Mouse (Mus musculus): ENCODE results near the gene Vmn1r221.
"Not testable (repeated sequence)": the region's sequence is repeated elsewhere in the genome, so short reads cannot be mapped to it uniquely, and the experiment has no call there.

Gene Vmn1r221

DNA sequence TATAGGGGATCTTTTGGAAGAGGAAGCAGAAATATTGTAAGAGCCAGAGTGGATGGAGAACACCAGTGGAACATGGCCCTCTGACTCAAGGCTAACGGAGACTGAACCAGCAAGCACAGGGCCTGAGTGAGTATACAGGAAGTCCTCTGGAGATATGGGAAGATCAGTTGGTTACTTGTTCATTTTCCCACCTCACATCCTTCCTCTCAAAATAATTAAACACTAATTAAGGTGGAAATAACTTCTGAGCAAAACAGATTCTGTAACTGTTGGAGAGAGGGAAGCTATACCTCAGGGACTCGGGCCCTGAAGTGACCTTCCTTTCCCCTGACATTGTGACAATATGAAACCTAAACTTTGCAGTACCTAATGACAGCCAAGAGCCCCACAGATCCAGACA lies at the start of gene Vmn1r221:
Gene Vmn1r221, plus strand, starts transcription at position 301 of the 400 bp plus-strand sequence.
- DNase-seq: not testable (repeated sequence)

DNA sequence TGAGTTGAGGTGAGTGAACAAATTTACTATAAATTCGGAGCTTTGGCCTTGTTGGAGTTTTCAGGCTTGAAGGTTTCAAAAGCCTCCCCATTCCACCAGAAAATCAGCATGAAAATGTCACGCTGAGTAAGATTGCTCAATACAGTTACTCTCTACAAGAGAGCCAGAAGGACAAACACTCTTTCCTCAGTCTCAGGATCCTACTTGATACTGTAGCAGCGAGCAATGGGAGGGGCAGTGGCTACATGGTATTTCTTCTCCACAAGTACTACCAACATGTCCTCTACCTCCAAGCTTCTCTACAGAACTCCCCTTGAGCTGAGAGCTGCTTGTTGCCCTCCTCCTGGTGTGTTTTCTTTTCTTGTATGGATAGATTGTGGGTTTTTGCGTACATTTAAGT lies 47.5 kb upstream of the Vmn1r221 start:
- not testable (repeated sequence) for DNase-seq

GRCm38 (mm10) chr13:23187875-23188274 lies 26.1 kb upstream of the Vmn1r221 start, which contains the start of gene Vmn1r220:
TSS of gene Vmn1r220 (minus strand) at chr13:23187975.
- DNase-seq: no peak

GRCm38 (mm10) chr13:23203885-23204284 lies 10.0 kb upstream of the Vmn1r221 start:
- DNase-seq: not testable (repeated sequence)

DNA sequence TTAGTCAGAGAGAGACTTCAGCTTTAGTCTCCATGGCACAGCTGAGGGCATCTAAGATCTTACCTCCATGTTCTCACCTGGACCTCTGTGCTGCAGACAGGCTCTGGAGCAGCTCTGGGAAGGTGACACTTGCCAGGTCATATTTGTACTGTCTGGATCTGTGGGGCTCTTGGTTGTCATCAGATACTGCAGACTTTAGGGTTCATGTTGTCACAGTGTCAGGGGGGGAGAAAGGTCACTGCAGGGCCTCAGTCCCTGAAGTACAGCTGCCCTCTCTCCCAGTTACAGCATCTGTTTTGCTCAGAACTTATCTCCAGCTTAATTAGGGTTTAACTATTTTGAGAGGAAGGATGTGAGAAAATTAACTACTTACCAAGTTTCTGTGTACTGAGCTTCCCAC lies 21.9 kb downstream of the Vmn1r221 start, which contains the start of gene Vmn1r222:
Gene Vmn1r222, minus strand, starts transcription at position 101 of the 400 bp plus-strand sequence.
- not testable (repeated sequence) for DNase-seq

GRCm38 (mm10) chr13:23246834-23247233 lies 32.9 kb downstream of the Vmn1r221 start, which contains the start of gene Vmn1r223:
TSS of gene Vmn1r223 (plus strand) at chr13:23247134.
- DNase-seq: not testable (repeated sequence)

DNA sequence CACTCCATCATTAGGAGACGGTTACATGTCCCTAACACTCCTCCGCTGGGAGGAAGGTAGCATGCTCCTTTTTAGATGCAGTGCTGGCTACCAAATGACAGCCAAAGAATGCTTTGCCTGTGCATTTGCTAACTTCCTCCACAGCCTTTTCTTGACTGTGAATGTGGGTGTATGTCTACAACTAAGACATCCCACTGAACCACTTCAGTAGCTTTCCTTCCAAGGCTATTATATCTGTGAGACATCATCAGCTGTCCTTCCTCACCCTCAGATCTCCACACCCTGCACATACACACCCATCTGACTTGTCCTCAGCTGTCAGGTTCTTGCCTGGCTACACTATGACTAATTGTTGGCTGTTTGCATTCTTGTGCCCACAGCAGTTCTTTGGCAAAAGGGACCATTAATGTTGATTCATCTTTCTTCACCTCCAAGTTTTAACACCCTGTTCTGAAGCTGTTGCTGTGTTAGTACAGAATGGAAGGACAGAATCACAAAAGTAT lies 44.7 kb downstream of the Vmn1r221 start:
- DNase-seq: no peak

DNA sequence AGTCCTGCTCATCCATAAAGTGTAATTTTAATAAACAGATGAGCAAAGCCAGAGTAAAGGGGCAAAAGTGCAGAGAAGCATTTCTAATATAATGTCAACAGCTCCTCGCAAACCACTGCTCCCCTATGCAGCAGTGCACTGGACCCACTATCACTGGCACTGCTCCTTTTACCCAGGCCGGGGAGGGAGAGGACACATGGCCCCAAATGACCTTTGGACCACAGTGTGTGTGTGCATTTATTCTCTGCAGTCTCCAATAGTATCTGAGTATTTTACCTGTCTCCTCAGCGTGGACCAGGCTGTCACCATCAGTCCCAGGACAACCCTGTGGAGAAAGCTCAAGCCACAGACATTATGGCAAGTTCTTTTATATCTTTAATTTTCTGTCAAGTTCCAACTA lies 54.7 kb downstream of the Vmn1r221 start:
- not testable (repeated sequence) for DNase-seq

DNA sequence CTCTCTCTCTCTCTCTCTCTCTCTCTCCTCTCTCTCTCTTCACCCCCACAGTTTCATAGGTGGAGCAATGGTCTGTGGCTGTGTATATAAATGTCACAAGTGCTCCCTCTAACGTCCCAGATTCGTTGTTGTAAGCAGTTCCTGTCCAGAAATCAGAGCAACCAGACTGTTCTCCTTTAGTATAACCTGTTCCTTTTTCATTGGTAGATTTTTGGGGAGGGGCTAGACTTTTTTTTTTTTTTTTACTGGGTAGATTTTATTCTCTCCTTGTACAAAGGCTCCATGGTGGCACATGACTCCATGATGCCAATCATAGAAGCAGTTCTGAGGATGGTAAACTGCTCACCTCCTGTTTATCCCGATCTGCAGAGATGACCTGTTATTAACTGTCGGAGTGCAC lies 55.2 kb downstream of the Vmn1r221 start:
- not testable (repeated sequence) for DNase-seq

DNA sequence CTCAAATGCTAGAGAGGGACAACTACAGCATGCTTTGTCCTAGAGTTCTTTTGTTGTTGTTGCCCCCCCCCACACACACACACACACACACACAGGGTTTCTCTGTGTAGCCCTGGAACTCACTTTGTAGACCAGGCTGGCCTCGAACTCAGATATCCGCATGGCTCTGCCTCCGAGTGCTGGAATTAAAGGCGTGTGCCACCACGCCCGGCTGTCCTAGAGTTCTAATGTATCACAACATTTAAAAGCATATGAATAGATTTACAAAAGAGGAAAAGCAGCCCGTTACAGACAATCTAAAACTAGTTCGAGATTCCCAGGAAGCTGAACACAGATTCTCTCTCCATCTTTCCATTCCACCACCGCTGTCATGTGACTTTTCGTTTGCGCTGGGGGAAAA lies 55.8 kb downstream of the Vmn1r221 start:
- no peak for DNase-seq

- no peak for DNase-seq
These were observed 56.6 kb downstream of the Vmn1r221 start for GRCm38 (mm10) chr13:23270321-23271101.

Measured in kidney, postnatal 14 days (tissue).